Mouse (Mus musculus): ENCODE measurements around the gene Olfr320. TPM values are rescaled to one million over a fixed set of nuclear protein-coding genes. Genes with fewer than 3 reads are reported as not detected.
"Not testable (repeated sequence)": the region's sequence is repeated elsewhere in the genome, so short reads cannot be mapped to it uniquely, and the experiment has no call there.

The Olfr320 gene
- polyA plus RNA-seq, 1 experiment, result not detected

GRCm38 (mm10) chr11:58719701-58720100 lies 38.8 kb downstream of the Olfr320 start:
- TF ChIP-seq CTCF (IDR thresholded peaks at IDR 0.05; ENCODE audit: control insufficient read depth, insufficient read depth, insufficient replicate concordance, low read depth, low read length) (no peak), POLR2A (IDR thresholded peaks at IDR 0.05; ENCODE audit: control insufficient read depth, low read depth, low read length) (no peak)
- Histone ChIP-seq H3K4me1 (ENCODE audit: control insufficient read depth, insufficient read depth, low read length) (no peaks in the 10 kb centered on the region), H3K27ac (ENCODE audit: control insufficient read depth, insufficient read depth, low read depth, low read length) (no peak overlapping the region)

GRCm38 (mm10) chr11:58723914-58724313 lies 43.0 kb downstream of the Olfr320 start, which contains the start of gene Olfr318:
TSS of gene Olfr318 (minus strand) at chr11:58724014.
- Histone ChIP-seq H3K4me3 (ENCODE audit: control insufficient read depth, low read depth, low read length) (no peak within 1 kb of the TSS), H3K4me1 (ENCODE audit: control insufficient read depth, insufficient read depth, low read length) (no peaks in the 10 kb centered on the region), H3K36me3 (ENCODE audit: control insufficient read depth, insufficient read depth, low read length) (no peaks in the 10 kb centered on the region), H3K27me3 (ENCODE audit: control insufficient read depth, insufficient read depth, low read length) (no peaks in the 10 kb centered on the region), H3K27ac (ENCODE audit: control insufficient read depth, insufficient read depth, low read depth, low read length) (no peak within 1 kb of the TSS)
- TF ChIP-seq POLR2A (IDR thresholded peaks at IDR 0.05; ENCODE audit: control insufficient read depth, low read depth, low read length) (no peak), CTCF (IDR thresholded peaks at IDR 0.05; ENCODE audit: control insufficient read depth, insufficient read depth, insufficient replicate concordance, low read depth, low read length) (no peak)

More at GRCm38 (mm10) chr11:58719701-58720100, 38.8 kb downstream of the Olfr320 start:
- Histone ChIP-seq H3K27me3 (ENCODE audit: control insufficient read depth, insufficient read depth, low read length) (no peaks in the 10 kb centered on the region), H3K4me3 (ENCODE audit: control insufficient read depth, low read depth, low read length) (no peak overlapping the region), H3K36me3 (ENCODE audit: control insufficient read depth, insufficient read depth, low read length) (no peaks in the 10 kb centered on the region)

DNA sequence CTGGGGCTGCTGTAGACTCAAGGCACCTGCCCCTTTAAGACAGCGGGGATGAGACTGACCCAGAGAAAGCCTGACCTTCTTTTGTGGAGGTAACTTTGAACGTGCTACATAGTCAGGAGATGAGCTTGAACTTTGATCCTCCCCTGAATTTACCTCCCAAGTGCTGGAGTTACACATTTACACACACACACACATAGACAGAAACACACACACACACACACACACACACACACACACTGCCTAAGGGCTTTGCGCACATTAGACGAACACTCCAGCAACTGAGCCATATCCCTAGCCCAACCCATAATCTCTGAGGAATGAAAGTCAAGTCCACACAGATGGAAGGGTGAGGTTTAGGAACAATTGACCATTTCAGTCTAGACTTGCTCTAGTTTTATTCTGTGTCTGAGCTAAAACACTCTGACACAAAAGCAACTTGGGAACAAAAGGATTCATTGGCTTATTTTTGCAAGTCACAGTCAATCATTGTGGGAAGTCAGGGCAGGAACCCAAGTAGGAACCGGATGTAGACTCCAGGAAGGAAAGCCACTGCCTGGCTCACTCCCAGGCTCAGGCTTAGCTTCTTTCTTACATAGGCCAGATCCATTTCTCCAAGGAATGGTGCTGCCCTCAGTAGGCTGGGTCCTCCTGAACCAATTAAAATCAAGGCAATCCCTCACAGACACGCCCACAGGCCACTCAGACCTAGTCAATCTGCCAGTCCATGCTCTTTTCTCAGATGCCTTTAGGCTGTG lies 47.2 kb downstream of the Olfr320 start:
- not testable (repeated sequence) for H3K36me3 ChIP-seq (ENCODE audit: control insufficient read depth, insufficient read depth, low read length); H3K4me3 ChIP-seq (ENCODE audit: control insufficient read depth, low read depth, low read length); H3K4me1 ChIP-seq (ENCODE audit: control insufficient read depth, insufficient read depth, low read length); H3K27me3 ChIP-seq (ENCODE audit: control insufficient read depth, insufficient read depth, low read length); H3K27ac ChIP-seq (ENCODE audit: control insufficient read depth, insufficient read depth, low read depth, low read length)

DNA sequence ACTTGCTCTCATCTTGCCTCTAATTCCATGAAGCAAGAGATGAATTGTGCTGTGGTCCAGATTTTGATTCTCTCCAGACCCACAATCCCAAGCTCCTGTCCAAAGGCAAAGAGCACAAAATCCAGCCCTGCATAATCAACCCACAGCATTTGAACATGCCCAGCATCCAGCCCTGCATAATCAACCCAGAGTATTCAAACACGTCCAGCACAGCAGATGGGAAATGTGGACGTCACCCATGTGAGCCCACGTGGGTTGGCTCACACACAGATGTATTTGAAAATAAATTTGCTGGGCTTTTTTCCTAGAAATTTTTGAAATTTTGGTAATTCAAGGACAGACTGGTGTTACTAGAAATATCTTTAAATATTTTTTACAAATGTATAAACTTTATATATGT lies 52.5 kb downstream of the Olfr320 start:
- Histone ChIP-seq H3K27me3 (ENCODE audit: control insufficient read depth, insufficient read depth, low read length) (no peaks in the 10 kb centered on the region), H3K36me3 (ENCODE audit: control insufficient read depth, insufficient read depth, low read length) (no peaks in the 10 kb centered on the region), H3K4me1 (ENCODE audit: control insufficient read depth, insufficient read depth, low read length) (no peaks in the 10 kb centered on the region), H3K27ac (ENCODE audit: control insufficient read depth, insufficient read depth, low read depth, low read length) (no peak overlapping the region), H3K4me3 (ENCODE audit: control insufficient read depth, low read depth, low read length) (no peak overlapping the region)
- TF ChIP-seq POLR2A (IDR thresholded peaks at IDR 0.05; ENCODE audit: control insufficient read depth, low read depth, low read length), result no peak
- no peak for TF ChIP-seq CTCF (IDR thresholded peaks at IDR 0.05; ENCODE audit: control insufficient read depth, insufficient read depth, insufficient replicate concordance, low read depth, low read length)

Other genes with a start within 250 kb of the Olfr320 start
- gene Gm12253, start 248.5 kb upstream of the Olfr320 start, polyA plus RNA-seq (2012; rRNA removed), result not detected in 2 replicates
- gene Lypd9, start 228.2 kb upstream of the Olfr320 start, polyA plus RNA-seq (2012; rRNA removed), result 218 and 223 TPM in 2 replicates
- 0.16 and 0.38 TPM in 2 replicates for gene Olfr30, start 218.8 kb upstream of the Olfr320 start, polyA plus RNA-seq (2012; rRNA removed)
- gene Olfr332, start 188.5 kb upstream of the Olfr320 start, polyA plus RNA-seq (2012; rRNA removed), result 0.02 TPM in 1 of 2 replicates, not detected in the other
- gene Olfr331, start 178.5 kb upstream of the Olfr320 start, polyA plus RNA-seq (2012; rRNA removed), result 0.13 and 0.21 TPM in 2 replicates
- gene Olfr330, start 146.3 kb upstream of the Olfr320 start, polyA plus RNA-seq (2012; rRNA removed), result 1.1 and 1.7 TPM in 2 replicates
- 0.26 and 0.56 TPM in 2 replicates for gene Olfr329-ps, start 134.7 kb upstream of the Olfr320 start, polyA plus RNA-seq (2012; rRNA removed)
- gene Olfr328, start 125.5 kb upstream of the Olfr320 start, polyA plus RNA-seq (2012; rRNA removed), result not detected in 2 replicates
- 0.11 TPM in 1 of 2 replicates, not detected in the other for gene Olfr224, start 110.5 kb upstream of the Olfr320 start, polyA plus RNA-seq (2012; rRNA removed)
- gene Olfr325, start 103.4 kb upstream of the Olfr320 start, polyA plus RNA-seq (2012; rRNA removed), result 0.20 and 0.89 TPM in 2 replicates
- gene Olfr324, start 86.0 kb upstream of the Olfr320 start, polyA plus RNA-seq (2012; rRNA removed), result not detected in 2 replicates
- not detected in 2 replicates for gene 2210407C18Rik, start 65.0 kb upstream of the Olfr320 start, polyA plus RNA-seq (2012; rRNA removed)
- gene Olfr323, start 50.6 kb upstream of the Olfr320 start, polyA plus RNA-seq (2012; rRNA removed), result 0.57 and 2.2 TPM in 2 replicates
- gene Trim58, start 40.6 kb upstream of the Olfr320 start, polyA plus RNA-seq (2012; rRNA removed), result not detected in 2 replicates
- gene Olfr322, start 22.3 kb upstream of the Olfr320 start, polyA plus RNA-seq (2012; rRNA removed), result not detected in 2 replicates
- gene Olfr319, start 18.1 kb downstream of the Olfr320 start, polyA plus RNA-seq (2012; rRNA removed), result not detected in 2 replicates
- 0.35 TPM in 1 of 2 replicates, not detected in the other for gene Olfr318, start 42.9 kb downstream of the Olfr320 start, polyA plus RNA-seq (2012; rRNA removed)
- 0.16 and 0.96 TPM in 2 replicates for gene Olfr317, start 58.1 kb downstream of the Olfr320 start, polyA plus RNA-seq (2012; rRNA removed)
- gene Olfr316, start 71.6 kb downstream of the Olfr320 start, polyA plus RNA-seq (2012; rRNA removed), result 0.29 and 3.1 TPM in 2 replicates
- gene Olfr315, start 92.1 kb downstream of the Olfr320 start, polyA plus RNA-seq (2012; rRNA removed), result not detected in 2 replicates
- gene Olfr314, start 101.9 kb downstream of the Olfr320 start, polyA plus RNA-seq (2012; rRNA removed), result not detected in 2 replicates
- gene Fam183b, start 120.9 kb downstream of the Olfr320 start, polyA plus RNA-seq (2012; rRNA removed), result 142 and 144 TPM in 2 replicates
- 0.09 and 0.42 TPM in 2 replicates for gene Olfr313, start 133.9 kb downstream of the Olfr320 start, polyA plus RNA-seq (2012; rRNA removed)
- gene Olfr312, start 148.1 kb downstream of the Olfr320 start, polyA plus RNA-seq (2012; rRNA removed), result 0.02 and 0.06 TPM in 2 replicates
- gene Olfr311, start 158.2 kb downstream of the Olfr320 start, polyA plus RNA-seq (2012; rRNA removed), result not detected in 2 replicates
- gene Gm12258, start 166.1 kb downstream of the Olfr320 start, polyA plus RNA-seq (2012; rRNA removed), result 1.4 and 1.7 TPM in 2 replicates
- gene 2810021J22Rik, start 186.1 kb downstream of the Olfr320 start, polyA plus RNA-seq (2012; rRNA removed), result 3.1 and 9.7 TPM in 2 replicates
- gene Zfp39, start 223.1 kb downstream of the Olfr320 start, polyA plus RNA-seq (2012; rRNA removed), result 23.7 and 35.2 TPM in 2 replicates
- 6.8 and 10.1 TPM in 2 replicates for gene Btnl10, start 236.8 kb downstream of the Olfr320 start, polyA plus RNA-seq (2012; rRNA removed)

Data from testis, adult 2 months (tissue).